Mouse (Mus musculus) MEL (cell line): ENCODE results near the gene Htr2b. TPM values are rescaled to one million over a fixed set of nuclear protein-coding genes. Genes with fewer than 3 reads are reported as not detected.

Experiments
- DNase-seq: peaks from one replicate; pipeline ENCODE4 v3.0.0; 2011; ENCODE audit warnings: low read depth, low spot score
- H3K27ac ChIP-seq: 2 replicates; pipeline ENCODE4 v1.5.1; 2012; ENCODE audit warnings: low read depth, mild to moderate bottlenecking, control low read depth, low read length, moderate library complexity; ENCODE audit not compliant: control insufficient read depth
- H3K27me3 ChIP-seq, 2 experiments: fragments of 150-350 bp in 1 of 2; sonication (generic) in 1 of 2; 2 replicates each; pipeline ENCODE4 v1.6.1; 2012; ENCODE audit warnings: low read length in 2 of 2, mild to moderate bottlenecking in 2 of 2, improper control_type of control experiment in 1 of 2, moderate library complexity in 1 of 2; ENCODE audit not compliant: insufficient read depth in 2 of 2, control insufficient read depth in 1 of 2
- H3K36me3 ChIP-seq, 2 experiments: 2 replicates each; pipeline ENCODE4 v1.6.1; 2012 to 2014; ENCODE audit warnings: low read length in 2 of 2, improper control_type of control experiment in 1 of 2, inconsistent platforms in 1 of 2, mild to moderate bottlenecking in 1 of 2; ENCODE audit not compliant: insufficient read depth in 2 of 2, control insufficient read depth in 1 of 2
- H3K4me1 ChIP-seq, 2 experiments: fragments of 150-350 bp in 1 of 2; sonication (generic) in 1 of 2; 2 replicates each; pipeline ENCODE4 v1.6.1; 2012; ENCODE audit warnings: low read length in 2 of 2, improper control_type of control experiment in 1 of 2, mild to moderate bottlenecking in 1 of 2; ENCODE audit not compliant: insufficient read depth in 2 of 2, control insufficient read depth in 1 of 2
- H3K4me3 ChIP-seq, 2 experiments: fragments of 150-350 bp in 1 of 2; sonication (generic) in 1 of 2; 2 replicates each; pipeline ENCODE4 v1.5.1; 2012; ENCODE audit warnings: low read depth in 2 of 2, low read length in 2 of 2, mild to moderate bottlenecking in 2 of 2, moderate library complexity in 2 of 2, control low read depth in 1 of 2, improper control_type of control experiment in 1 of 2; ENCODE audit not compliant: control insufficient read depth in 1 of 2, insufficient read depth in 1 of 2
- H3K79me2 ChIP-seq: 2 replicates; pipeline ENCODE4 v1.6.1; 2012; ENCODE audit warnings: mild to moderate bottlenecking, low read length, moderate library complexity; ENCODE audit not compliant: control insufficient read depth, poor library complexity, insufficient read depth
- H3K9ac ChIP-seq: 2 replicates; pipeline ENCODE4 v1.6.1; 2012; ENCODE audit warnings: low read depth, mild to moderate bottlenecking, control low read depth, low read length, moderate library complexity; ENCODE audit not compliant: control insufficient read depth, poor library complexity, severe bottlenecking
- H3K9me3 ChIP-seq: fragments of 150-350 bp; sonication (generic); replicated peaks from 2 replicates; pipeline ENCODE4 v1.6.1; 2012; ENCODE audit warnings: mild to moderate bottlenecking, low read length, improper control_type of control experiment, moderate library complexity; ENCODE audit not compliant: insufficient read depth
- BHLHE40 ChIP-seq: IDR thresholded peaks from 2 replicates; pipeline ENCODE4 v1.6.1; 2012; ENCODE audit warnings: low read depth, mild to moderate bottlenecking, inconsistent platforms, low read length, improper control_type of control experiment, borderline replicate concordance
- CTCF ChIP-seq, 3 experiments: IDR thresholded peaks in 2 of 3; conservative IDR thresholded peaks in 1 of 3; 2 replicates each; pipeline ENCODE4 v1.5.1; 2011 to 2012; ENCODE audit warnings: low read length in 3 of 3, low read depth in 2 of 3, mild to moderate bottlenecking in 2 of 3, improper control_type of control experiment in 1 of 3, inconsistent platforms in 1 of 3, mixed read lengths in 1 of 3, moderate library complexity in 1 of 3; ENCODE audit not compliant: control insufficient read depth in 1 of 3, insufficient read depth in 1 of 3, poor library complexity in 1 of 3, severe bottlenecking in 1 of 3
- ELF1 ChIP-seq: IDR thresholded peaks from 2 replicates; pipeline ENCODE4 v1.6.1; 2014; ENCODE audit warnings: low read depth, mild to moderate bottlenecking, inconsistent platforms, low read length, improper control_type of control experiment, moderate library complexity
- EP300 ChIP-seq, 2 experiments: IDR thresholded peaks; 2 replicates each; pipeline ENCODE4 v1.6.1; 2011; ENCODE audit warnings: improper control_type of control experiment in 2 of 2, low read length in 2 of 2, low read depth in 1 of 2, mild to moderate bottlenecking in 1 of 2
- ETS1 ChIP-seq: IDR thresholded peaks from 2 replicates; pipeline ENCODE4 v1.6.1; 2012; ENCODE audit warnings: low read depth, mild to moderate bottlenecking, inconsistent platforms, low read length, improper control_type of control experiment, moderate library complexity
- GATA1 ChIP-seq: IDR thresholded peaks from 2 replicates; pipeline ENCODE4 v1.6.1; 2011; ENCODE audit warnings: low read depth, low read length, improper control_type of control experiment
- MAFK ChIP-seq: IDR thresholded peaks from 2 replicates; pipeline ENCODE4 v1.6.1; 2011; ENCODE audit warnings: low read depth, mild to moderate bottlenecking, low read length, improper control_type of control experiment, borderline replicate concordance
- MEF2A ChIP-seq: IDR thresholded peaks from 2 replicates; pipeline ENCODE4 v1.6.1; 2014; ENCODE audit warnings: low read depth, mild to moderate bottlenecking, inconsistent platforms, low read length, improper control_type of control experiment; ENCODE audit not compliant: poor library complexity, insufficient replicate concordance, severe bottlenecking; ENCODE audit errors: extremely low read depth
- MXI1 ChIP-seq: IDR thresholded peaks from 2 replicates; pipeline ENCODE4 v1.6.1; 2011; ENCODE audit warnings: mild to moderate bottlenecking, low read depth, low read length, improper control_type of control experiment
- MYC ChIP-seq: IDR thresholded peaks from 2 replicates; pipeline ENCODE4 v1.6.1; 2011; ENCODE audit warnings: low read depth, mild to moderate bottlenecking, low read length, improper control_type of control experiment, moderate library complexity
- NELFE ChIP-seq: IDR thresholded peaks from 2 replicates; pipeline ENCODE4 v1.6.1; 2011; ENCODE audit warnings: low read depth, low read length, improper control_type of control experiment
- NRF1 ChIP-seq: IDR thresholded peaks from 2 replicates; pipeline ENCODE4 v1.6.1; 2014; ENCODE audit warnings: low read depth, mild to moderate bottlenecking, inconsistent platforms, low read length, improper control_type of control experiment, moderate library complexity; ENCODE audit not compliant: poor library complexity, insufficient read depth, severe bottlenecking
- POLR2A ChIP-seq, 2 experiments: IDR thresholded peaks; 2 replicates each; pipeline ENCODE4 v1.6.1; 2011 to 2012; ENCODE audit warnings: low read length in 2 of 2, mild to moderate bottlenecking in 2 of 2, control low read depth in 1 of 2, improper control_type of control experiment in 1 of 2, low read depth in 1 of 2, moderate library complexity in 1 of 2; ENCODE audit not compliant: control insufficient read depth in 1 of 2, insufficient read depth in 1 of 2, poor library complexity in 1 of 2
- POLR2AphosphoS2 ChIP-seq: IDR thresholded peaks from 2 replicates; pipeline ENCODE4 v1.6.1; 2011; ENCODE audit warnings: low read length, improper control_type of control experiment
- RAD21 ChIP-seq: IDR thresholded peaks from 2 replicates; pipeline ENCODE4 v1.6.1; 2011; ENCODE audit warnings: mild to moderate bottlenecking, low read depth, low read length, improper control_type of control experiment
- SIN3A ChIP-seq: IDR thresholded peaks from 2 replicates; pipeline ENCODE4 v1.6.1; 2012; ENCODE audit warnings: low read length, improper control_type of control experiment, inconsistent platforms
- SMC3 ChIP-seq: IDR thresholded peaks from 2 replicates; pipeline ENCODE4 v1.6.1; 2011; ENCODE audit warnings: low read depth, low read length, improper control_type of control experiment
- TAL1 ChIP-seq: IDR thresholded peaks from 2 replicates; pipeline ENCODE4 v1.6.1; 2012; ENCODE audit warnings: mild to moderate bottlenecking, inconsistent platforms, low read length, moderate library complexity, mixed read lengths
- TBP ChIP-seq: IDR thresholded peaks from 2 replicates; pipeline ENCODE4 v1.8.0; 2011; ENCODE audit warnings: low read depth, low read length, improper control_type of control experiment
- UBTF ChIP-seq: IDR thresholded peaks from 2 replicates; pipeline ENCODE4 v1.6.1; 2012; ENCODE audit warnings: low read depth, mild to moderate bottlenecking, inconsistent platforms, low read length, improper control_type of control experiment, moderate library complexity, borderline replicate concordance; ENCODE audit not compliant: insufficient read depth
- ZC3H11A ChIP-seq: IDR thresholded peaks from 2 replicates; pipeline ENCODE4 v1.6.1; 2012; ENCODE audit warnings: low read depth, mild to moderate bottlenecking, inconsistent platforms, low read length, improper control_type of control experiment
- ZKSCAN1 ChIP-seq: IDR thresholded peaks from 2 replicates; pipeline ENCODE4 v1.6.1; 2012; ENCODE audit warnings: low read depth, mild to moderate bottlenecking, inconsistent platforms, low read length, improper control_type of control experiment, moderate library complexity
- ZNF384 ChIP-seq: IDR thresholded peaks from 2 replicates; pipeline ENCODE4 v1.6.1; 2012; ENCODE audit warnings: low read depth, mild to moderate bottlenecking, inconsistent platforms, low read length, improper control_type of control experiment
- polyA plus RNA-seq, 2 experiments: library from polyadenylated mRNA; stranded (reverse) in 1 of 2; unstranded in 1 of 2; fragments of >175 nt in 1 of 2; fragments of >200 nt in 1 of 2; gene quantifications; 2 replicates each; pipeline versions ENCODE4 v1.2.1 to v1.2.4; 2012; ENCODE audit warnings: low replicate concordance in 2 of 2, low read depth in 1 of 2; ENCODE audit not compliant: insufficient read length in 2 of 2, insufficient read depth in 1 of 2, missing spikeins in 1 of 2
- total RNA-seq: library from RNA; depleted of rRNA; stranded (reverse); fragments of 300-350 nt; gene quantifications from 2 replicates; pipeline ENCODE4 v1.2.3, GENCODE M21; 2012

Htr2b gene
- total and polyA plus RNA-seq, 3 experiments, result 0.15 to 0.22 TPM; not detected in 1

DNA sequence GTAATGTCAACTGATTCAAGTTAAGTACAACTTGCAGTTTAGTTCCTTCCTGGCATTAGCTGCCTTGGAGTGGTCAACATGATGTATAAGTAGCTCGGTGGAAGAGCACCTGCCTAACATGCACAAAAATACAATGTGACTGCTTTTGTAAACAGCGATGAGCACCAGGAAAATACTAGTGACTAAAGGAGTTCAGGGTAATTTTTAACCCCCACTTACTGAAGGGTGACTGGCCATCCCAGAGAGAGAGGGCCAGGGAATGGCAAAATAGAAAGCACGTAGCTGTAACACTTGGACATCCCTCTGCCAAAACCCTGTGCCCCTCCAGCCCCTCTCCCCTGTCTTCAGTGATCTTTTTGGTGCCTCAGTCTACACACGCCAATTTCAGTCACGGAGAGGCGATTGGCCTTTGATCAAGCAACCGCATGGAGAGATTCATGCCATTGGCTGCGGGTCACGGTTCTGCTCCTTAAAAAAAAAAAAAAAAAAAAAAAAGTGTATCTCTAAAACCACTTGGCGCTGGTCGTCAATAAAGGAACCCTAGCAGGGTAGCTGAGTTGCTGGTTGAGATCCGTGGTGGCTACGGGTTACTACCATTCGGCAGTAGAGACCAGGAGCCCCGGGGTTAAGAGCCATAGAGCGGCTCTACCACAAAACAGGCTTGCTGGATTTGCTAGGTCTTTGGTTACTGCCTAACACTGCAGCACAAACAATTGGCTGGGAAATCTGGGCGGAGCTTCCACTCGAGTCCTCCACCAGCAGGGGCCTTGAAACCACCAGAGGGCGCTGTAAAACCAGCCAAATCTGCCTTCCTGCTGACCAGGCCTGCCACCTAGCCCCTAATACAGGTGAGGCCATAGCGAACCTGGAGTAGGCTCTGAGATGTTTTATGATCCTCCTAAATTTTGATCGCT, 52.7 kb downstream of the Htr2b start:
- peaks cover 5 to 6% of the 10 kb centered on the region in 2 experiments for H3K27me3 ChIP-seq
- no peaks in the 10 kb centered on the region for H3K9me3 ChIP-seq
- H3K79me2 ChIP-seq, result no peaks in the 10 kb centered on the region; the same call in 1 of the 2 replicates
- TF ChIP-seq ZC3H11A (0 out of 2 replicates have a peak, but pooled peaks have one; percentile 30), TAL1 (no peak), POLR2A (IDR thresholded peaks at IDR 0.05; ENCODE audit: control insufficient read depth in 1 of 2, insufficient read depth in 1 of 2, low read depth in 1 of 2, low read length in 2 of 2, poor library complexity in 1 of 2) (peak in 1 of 2 experiments; percentile 74; a peak in 2 of 4 replicates), SIN3A (peak; percentile 64), SMC3 (peak; percentile 59), GATA1 (no peak), NRF1 (no peak), UBTF (no peak), NELFE (peak; percentile 43), ZNF384 (peak; percentile 92), MAFK (0 out of 2 replicates have a peak, but pooled peaks have one; percentile 11), ZKSCAN1 (peak; percentile 57; the same call in 1 of the 2 replicates), ETS1 (no peak), CTCF (IDR thresholded peaks at IDR 0.05 in 2 of 3, conservative IDR thresholded peaks at IDR 0.05 in 1 of 3; ENCODE audit: control insufficient read depth in 1 of 3, insufficient read depth in 1 of 3, low read depth in 2 of 3, low read length in 3 of 3, poor library complexity in 1 of 3, severe bottlenecking in 1 of 3) (peak; percentile 86 to 94 (median 94)), BHLHE40 (0 out of 2 replicates have a peak, but pooled peaks have one; percentile 17), TBP (peak; percentile 53; the same call in 1 of the 2 replicates), RAD21 (peak; percentile 49), MXI1 (peak; percentile 21; the same call in 1 of the 2 replicates)
- H3K9ac ChIP-seq, result peak overlapping the region; percentile 74
- peak overlapping the region; percentile 72 to 77 for H3K4me3 ChIP-seq
- DNase-seq, result peak; percentile 96
- H3K27ac ChIP-seq, result peak overlapping the region; percentile 35
- peaks cover 2 to 15% of the 10 kb centered on the region in 2 experiments; a peak in 3 of 4 replicates for H3K4me1 ChIP-seq
- peaks cover 0 to 8% of the 10 kb centered on the region in 2 experiments; a peak in 2 of 4 replicates for H3K36me3 ChIP-seq

DNA sequence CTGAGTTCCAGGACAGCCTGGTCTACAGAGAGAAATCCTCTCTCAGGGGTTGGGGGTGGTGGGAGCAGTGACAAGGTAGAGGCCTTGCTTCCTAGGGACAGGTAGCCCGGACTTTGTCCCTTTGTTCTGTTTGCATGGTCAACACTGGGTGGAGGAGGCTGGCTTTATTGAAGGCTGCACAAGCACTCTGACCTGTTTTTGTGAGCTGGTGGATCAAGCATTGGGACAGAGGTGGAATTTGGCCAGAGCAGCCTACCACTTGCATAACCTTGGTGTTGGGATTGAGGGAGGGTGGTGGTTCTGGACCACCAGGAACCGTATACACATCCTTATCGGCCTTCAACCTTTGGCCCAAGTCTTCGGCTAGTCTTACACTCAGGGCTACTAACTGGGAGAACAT, 55.5 kb downstream of the Htr2b start:
- H3K9ac ChIP-seq, result no peak overlapping the region
- H3K27ac ChIP-seq, result no peak overlapping the region
- peaks cover 2 to 3% of the 10 kb centered on the region in 2 experiments; a peak in 3 of 4 replicates for H3K4me1 ChIP-seq
- peaks cover 6 to 7% of the 10 kb centered on the region in 2 experiments for H3K27me3 ChIP-seq
- H3K9me3 ChIP-seq, result no peaks in the 10 kb centered on the region
- DNase-seq, result no peak
- no peak for TF ChIP-seq RAD21
- TF ChIP-seq EP300 (IDR thresholded peaks at IDR 0.05; ENCODE audit: low read depth in 1 of 2, low read length in 2 of 2), result no peak
- no peak for TF ChIP-seq BHLHE40
- no peak for TF ChIP-seq SMC3
- TF ChIP-seq ZKSCAN1, result no peak
- no peak for TF ChIP-seq MEF2A
- no peak for TF ChIP-seq POLR2AphosphoS2
- no peak for TF ChIP-seq ETS1
- TF ChIP-seq ELF1, result no peak
- no peak for TF ChIP-seq NRF1
- no peak for TF ChIP-seq MYC
- H3K79me2 ChIP-seq, result no peaks in the 10 kb centered on the region; the same call in 1 of the 2 replicates
- H3K36me3 ChIP-seq, result no peaks in the 10 kb centered on the region
- no peak overlapping the region for H3K4me3 ChIP-seq
